Mouse (Mus musculus): ENCODE data around the gene Gpr108.

GRCm38 (mm10) chr17:57286718-57287355 lies 38.6 kb upstream of the Gpr108 start:
- TF ChIP-seq CTCF (IDR thresholded peaks at IDR 0.05; ENCODE audit: low read depth, low read length) = no peak
- TF ChIP-seq POLR2A (IDR thresholded peaks at IDR 0.05; ENCODE audit: borderline replicate concordance, low read depth, low read length) = no peak
